Mouse (Mus musculus): ENCODE data around the gene Eloa.
"Not testable (repeated sequence)": the region's sequence is repeated elsewhere in the genome, so short reads cannot be mapped to it uniquely, and the experiment has no call there.

Gene Eloa

DNA sequence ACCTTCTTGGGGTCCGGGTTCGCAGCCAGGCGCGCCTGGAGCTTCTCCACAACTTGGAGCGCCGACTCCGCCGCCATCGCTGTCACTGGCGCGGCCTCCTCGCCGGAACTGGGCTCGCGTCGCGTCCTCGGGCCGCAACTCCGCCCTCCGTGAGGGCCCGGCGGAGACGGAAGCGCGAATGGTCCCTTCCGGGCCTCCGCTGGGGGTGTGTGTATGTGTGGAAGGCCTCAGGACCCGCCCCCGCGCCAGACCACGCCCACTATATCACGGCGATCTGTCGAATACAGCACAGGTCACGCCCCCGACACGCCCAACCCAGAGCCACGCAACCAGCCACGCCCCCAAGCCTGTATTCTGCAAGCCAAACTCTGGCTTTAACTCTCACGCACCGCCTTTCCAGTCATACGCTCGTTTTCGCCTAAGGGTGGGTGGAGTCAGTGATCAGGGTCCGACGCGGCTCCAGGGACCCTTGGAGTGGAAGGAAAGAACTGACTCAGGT, at the start of gene Eloa:
Eloa (minus strand) TSS at position 215 of the 499 bp plus-strand sequence.
- peak; percentile 98 for DNase-seq

DNA sequence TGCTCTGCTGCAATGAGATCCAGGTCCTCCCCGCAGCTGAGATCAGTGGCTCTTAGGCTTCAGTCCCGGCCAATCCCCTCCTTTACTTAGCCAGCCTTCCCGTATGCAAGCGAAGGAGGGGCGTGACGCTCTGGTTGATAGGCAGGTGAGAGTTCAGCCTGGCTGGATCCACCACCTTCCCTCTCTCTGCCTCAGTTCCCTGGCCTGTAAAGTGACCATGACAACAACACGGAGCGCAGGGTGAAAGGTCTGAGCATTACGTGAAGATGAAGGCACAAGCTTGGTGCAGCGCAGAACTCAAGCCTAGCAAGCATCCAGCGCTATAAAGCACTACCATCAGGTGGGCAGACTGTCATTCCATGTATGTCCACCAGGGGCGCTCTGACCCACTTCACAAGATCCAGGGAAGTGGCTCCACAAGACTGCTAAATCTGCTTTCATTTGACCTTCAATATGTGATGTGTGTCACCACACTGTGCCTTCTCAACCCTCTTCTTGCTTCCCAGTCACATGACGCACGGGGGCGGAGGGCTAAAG, 49.7 kb upstream of the Eloa start:
- peak; percentile 40 for DNase-seq

DNA sequence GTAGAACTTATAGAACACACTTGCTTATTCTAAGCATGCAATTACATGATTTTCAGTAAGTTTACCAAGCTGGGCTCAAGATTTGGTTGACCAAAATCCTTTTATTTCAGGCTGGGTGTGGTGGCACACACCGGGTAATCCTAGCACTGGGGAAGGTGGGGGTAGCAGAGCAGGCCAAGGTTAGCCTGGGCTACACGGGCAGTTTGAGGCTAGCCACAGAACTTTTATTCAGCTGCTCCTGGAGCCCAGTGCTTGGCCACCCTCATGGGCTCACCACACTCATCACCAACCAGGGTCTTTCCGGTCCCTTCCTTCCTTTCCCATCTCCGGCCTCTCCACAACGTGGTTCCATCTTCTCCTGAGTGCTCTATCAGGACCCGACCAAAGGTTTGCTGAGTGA, 49.0 kb upstream of the Eloa start:
- DNase-seq: no peak

DNA sequence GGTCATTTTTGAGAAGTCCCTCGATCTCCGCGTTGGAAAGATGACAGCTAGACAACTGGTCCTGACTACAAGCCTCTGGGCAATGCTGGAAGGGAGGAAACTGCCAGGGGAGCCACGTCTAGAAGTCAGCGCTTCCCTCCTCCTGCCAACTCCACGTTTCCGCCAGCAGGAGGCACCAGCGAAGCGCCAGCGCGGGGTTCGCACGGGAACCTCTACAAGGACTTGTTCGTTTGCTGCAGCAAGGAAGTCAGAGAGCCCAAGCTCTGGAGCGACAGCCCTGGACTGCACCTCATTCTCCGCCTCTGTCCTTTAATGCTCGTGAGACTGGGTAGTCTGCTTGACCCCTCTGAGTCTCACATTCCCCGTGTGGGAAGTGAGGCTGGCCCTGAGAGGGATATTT, 48.4 kb upstream of the Eloa start:
- DNase-seq: peak; percentile 25

DNA sequence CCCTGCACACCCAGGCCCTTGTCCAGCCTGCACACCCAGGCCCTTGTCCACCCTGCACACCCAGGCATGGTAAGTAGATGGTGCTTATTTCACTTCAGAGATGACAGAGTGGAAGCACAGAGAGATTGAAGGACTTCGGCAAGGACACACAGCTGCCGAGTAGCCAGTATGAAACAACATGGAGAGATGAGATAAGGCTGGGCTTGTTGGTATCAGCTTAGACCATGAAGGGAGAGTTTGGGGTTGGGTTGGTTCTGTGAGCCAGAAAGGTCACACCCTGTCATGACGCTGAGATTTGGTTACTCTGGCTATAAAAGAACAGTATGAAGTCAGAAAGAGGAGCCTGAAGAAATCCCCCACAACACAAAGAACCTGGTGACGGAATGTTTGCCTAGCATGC, 47.8 kb upstream of the Eloa start:
- no peak for DNase-seq

DNA sequence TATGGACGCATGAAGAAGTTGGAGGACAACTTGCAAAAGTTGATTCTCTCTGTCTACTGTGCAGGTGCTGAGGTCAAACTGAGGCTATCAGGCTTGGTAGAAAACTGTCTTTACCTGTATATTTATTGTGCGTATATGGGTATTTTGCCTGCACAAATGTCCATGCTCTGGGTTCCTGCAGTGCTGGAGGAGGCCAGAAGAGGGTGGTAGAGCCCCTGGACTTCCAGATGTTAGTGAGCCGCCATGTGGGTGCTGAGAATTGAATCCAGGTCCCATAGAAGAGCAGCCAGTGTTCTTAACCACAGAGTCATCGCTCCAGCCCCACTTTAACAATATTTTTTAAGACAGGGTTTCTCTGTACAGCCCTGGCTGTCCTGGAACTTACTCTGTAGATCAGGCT, 41.6 kb upstream of the Eloa start:
- no peak for DNase-seq

DNA sequence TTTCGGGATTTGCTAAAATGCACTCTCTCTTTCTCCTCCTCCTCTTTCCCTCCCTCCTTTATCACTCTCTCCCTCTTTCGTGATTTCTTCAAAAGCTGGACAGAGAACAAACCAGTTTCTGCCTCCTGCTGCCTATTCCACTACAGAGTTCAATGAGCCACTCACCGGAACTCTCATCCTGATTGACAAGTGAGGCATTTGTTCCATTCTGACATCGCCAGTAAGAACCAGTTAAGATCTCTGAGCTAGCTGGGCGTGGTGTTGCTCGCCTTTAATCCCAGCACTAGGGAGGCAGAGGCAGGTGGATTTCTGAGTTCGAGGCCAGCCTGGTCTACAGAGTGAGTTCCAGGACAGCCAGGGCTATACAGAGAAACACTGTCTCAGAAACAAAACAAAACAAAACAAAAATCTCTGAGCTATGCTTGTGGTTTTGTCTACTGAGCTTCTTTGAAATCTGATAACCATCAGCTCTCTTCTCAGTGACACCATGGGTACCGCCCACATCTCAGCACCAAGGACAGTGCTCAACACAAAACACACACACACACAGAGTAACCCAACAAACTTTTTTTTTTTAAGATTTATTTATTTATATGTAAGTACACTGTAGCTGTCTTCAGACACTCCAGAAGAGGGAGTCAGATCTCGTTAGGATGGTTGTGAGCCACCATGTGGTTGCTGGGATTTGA, 38.4 kb upstream of the Eloa start:
- DNase-seq: not testable (repeated sequence)

DNA sequence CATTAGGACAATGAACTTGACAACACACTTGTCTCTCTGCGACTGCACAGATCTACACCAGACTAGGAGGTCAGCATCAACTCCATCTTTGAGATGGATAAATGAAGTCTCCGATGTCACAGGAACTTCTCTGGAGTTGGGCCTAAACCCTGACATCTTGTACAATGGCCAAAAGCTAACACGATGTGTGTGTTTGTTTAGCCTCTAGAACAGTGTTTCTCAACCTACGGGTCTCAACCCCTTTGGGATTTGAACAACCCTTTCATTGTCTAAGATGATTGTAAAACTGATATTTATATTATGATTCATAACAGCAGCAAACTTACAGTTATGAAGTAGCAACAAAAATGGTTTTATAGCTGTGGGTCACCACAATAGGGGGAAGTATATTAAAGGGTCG, 36.4 kb upstream of the Eloa start:
- no peak for DNase-seq

DNA sequence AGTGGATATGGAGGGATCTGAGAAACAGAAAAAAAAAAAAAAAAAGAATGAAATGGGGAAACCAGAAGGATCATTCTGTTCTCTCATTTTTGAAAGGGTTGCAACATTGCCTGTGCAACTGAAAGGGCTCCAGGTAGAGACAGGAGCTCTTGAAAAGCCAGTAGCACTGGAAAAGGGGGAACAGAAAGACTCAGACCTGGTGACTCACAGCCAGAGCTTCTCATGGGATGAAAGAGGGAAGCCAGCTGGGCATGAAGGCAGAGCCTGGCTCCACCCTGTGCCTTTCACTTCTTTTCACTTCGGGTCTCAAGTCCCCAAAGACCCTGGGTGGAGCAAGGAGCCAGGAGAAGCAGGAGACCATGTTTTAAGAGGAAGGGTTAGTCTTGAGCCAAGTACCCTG, 34.5 kb upstream of the Eloa start:
- DNase-seq: no peak

DNA sequence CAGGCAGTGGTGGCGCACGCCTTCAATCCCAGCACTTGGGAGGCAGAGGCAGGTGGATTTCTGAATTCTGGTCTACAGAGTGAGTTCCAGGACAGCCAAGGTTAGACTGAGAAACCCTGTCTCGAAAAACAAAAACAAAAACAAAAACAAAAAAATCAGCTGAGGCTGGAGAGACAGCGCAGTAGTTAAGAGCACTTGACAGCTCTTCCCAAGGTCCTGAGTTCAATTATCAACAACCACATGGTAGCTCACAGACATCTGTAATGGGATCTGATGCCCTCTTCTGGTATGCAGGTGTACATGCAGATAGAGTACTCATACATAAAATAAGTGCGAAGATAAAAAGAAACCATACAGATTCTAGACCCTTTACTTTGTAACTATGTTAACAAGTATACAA, 32.3 kb upstream of the Eloa start:
- no peak for DNase-seq

DNA sequence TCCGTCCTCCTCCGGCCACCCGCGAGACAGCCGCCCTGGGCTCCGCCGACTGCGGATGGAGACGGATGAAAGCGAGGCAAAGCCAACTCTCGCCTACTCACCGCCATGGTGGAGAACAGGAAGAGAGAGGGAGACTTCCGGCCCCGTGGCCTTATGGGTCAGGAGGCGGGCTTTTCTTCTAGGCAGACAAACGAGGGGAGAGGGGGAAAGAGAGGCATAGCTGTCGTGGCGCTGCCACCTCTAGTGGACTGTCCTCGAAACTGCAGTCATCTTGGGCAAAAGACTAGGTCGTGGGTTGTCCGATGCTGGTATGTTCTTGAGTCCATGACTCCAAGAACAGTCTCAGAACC, 31.7 kb upstream of the Eloa start, which contains the start of gene Rpl11:
Rpl11 (minus strand) TSS at position 182 of the 350 bp plus-strand sequence.
- peak; percentile 92 for DNase-seq

DNA sequence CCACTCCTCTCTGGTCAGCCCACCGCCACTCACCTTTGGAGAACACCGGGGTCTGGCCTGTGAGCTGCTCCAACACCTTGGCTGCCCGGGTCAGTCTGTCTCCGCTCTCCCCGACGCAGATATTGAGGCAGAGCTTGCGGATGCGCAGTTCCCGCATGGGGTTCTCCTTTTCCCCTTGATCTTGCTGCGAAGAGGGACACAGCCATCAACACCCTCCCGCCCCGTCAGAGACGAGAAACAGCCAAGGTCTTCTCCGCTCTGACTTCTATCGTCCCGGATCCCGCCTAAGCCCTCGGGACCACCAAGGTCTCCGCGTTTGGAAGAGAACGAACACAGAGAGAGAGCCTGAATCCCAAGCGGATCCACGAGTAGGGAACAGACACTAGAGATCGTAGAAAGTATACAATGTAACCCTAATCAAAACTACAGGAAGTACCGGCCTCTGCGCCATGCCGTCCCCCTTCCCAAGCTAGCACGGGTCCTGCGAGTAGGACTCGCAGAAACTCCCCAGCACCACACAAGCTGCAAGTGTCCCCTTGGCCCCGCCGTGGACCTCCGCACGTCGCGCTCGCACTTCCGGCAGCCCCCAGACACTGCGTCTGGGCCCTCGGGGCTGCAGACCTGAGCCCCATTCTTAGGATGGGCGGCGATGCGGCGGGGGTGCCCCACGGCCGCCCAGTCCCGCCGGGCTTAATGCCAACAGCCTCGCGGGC, 31.1 kb upstream of the Eloa start:
- no peak for DNase-seq

DNA sequence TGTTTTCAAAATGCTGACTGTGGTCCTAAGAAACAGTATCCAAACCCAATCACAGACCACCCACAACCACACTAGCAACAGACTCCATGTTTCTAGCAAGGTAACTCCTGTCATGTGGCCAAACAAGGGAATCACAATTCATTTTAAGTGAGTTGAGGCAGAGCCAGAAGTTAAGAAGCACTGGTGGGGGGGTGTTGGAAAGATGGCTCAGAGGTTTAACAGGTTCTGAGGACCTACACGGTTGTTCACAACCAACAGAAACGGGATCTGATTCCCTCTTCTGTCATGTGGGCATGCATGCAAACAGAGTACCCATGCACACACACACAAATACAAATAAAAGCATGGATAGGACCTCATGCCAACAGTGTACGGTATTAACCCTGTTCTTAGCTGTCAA, 30.5 kb upstream of the Eloa start:
- no peak for DNase-seq

DNA sequence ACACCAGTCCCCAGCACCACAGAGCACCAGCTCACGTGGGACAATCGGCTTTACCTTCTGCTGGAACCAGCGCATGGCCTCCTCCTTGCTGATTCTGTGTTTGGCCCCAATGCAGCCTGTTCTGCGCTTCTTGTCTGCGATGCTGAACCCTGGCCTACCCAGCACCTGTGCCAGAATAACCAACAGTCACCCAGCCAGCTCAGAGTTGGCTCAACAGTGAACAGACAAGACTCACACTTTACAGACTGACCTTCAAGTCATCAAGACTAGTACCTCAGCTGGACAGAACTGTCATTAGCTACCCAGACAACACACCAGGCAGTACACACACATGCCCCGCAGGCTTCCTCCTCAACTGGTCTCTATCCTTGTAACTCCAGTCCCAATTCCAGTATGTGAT, 28.7 kb upstream of the Eloa start:
- DNase-seq: no peak

DNA sequence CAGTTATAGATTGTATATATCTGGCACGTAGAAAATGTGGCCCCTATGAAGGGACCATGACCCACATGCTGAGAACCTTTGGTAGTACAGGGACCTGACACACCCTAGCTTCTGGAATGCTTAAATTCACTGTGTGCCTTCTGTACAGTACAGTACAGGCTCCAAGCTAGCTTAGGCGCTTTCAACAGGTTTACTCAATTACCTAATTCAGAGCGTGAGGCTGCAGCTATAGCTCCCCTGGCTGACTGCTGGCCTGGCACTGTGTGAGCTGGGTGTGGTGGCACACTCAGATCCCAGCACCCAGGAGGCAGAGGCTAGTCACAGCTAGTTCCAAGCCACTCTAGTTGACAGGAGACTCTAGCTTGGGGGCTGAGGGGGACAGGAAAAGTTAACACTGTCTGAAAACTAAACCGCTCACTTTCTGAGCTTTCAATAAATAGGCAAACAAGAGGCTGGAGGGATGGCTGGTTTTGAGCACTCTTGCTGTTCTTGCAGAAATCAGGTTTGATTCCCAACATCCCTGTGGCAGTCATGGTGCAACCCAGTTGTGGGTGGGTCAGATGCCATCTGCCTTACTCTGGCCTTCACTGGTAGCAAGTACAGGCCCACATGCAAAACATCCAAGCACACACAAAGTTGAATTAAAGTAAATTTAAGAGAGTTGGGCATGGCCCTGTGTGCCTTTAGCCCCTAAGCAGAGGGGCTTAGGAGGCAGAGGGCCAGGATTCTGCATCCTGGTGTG, 26.9 kb upstream of the Eloa start:
- DNase-seq: no peak

DNA sequence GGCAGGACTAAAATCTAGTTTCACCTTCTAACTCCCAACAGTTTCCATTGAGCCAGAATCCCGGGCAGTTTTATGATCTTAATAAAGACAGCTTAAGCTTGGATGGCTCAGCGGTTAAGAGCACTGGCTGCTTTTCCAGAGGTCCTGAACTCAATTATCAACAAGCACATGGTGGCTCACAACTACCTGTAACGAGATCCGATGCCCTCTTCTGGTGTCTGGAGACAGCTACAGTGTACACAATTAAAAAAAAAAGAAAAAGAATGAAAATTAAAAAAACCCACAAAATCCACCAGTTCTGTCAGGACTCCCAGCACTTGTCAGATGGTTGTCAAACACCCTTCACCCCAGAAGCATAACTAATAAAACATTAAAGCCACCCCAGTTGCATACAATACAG, 26.1 kb upstream of the Eloa start:
- DNase-seq: no peak

DNA sequence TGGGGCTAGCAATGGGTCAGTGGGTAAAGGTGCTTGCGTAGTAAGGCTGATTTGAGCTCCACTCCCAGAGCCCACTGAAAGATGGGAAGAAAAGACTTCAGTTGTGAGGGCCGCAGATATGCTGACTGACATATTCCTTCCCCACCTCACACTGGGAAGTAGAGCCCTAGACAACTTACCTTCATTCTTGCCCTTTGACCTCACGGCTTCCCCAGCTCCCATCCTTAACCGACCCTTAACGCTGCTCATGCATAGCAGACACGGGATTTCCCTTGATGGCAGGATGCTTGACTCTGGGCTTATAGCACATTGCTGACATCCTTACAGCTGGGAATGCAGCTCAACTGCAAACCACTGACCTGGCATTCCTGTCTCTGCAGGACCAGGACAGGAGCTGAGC, 25.3 kb upstream of the Eloa start:
- DNase-seq: no peak

DNA sequence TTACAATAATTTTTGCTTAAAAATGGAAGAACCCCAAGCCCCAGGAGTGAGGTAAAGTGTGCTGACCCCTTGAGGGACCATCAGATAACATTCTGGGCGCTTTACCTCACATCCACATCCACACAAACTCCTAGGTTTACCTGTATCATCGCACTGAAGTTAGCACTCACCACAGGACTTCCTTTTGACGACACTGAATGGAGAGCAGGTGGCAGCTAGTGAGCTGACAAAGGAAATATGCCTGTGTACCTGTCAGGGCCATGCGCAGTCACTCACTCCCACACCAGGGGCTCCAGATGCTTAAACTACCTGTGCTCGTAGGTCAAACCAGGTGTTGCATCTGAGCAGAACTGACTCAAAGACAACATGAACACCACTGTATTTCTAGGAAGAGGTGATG, 23.5 kb upstream of the Eloa start:
- DNase-seq: no peak

DNA sequence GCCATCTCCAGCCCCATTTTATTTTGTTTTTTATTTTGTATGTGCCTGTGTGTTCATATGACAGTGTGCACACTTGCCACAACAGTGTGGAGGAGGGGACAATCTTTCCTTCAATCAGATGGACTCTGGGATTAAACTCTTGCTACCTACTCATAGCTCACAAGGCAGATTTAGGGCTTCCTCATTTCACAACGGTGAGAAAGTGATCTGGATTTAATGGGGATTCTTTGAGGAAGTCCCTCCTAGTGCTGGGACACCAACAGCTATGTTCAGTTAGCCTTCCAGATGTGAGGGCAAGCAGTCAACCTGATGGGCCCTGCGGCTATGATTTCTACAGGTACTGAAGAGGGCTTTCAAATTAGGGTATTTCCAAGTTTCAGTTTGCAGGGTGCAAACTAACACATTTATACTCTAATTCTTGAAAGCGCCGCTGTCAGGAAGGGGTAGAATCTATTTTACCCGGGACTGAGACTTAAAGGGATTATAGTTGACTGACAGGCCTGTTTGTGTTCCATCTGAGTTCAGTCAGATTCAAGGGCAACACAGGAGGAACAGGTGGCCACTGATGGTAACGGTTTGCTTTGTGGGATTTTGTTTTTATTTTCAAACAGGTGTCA, 22.3 kb upstream of the Eloa start:
- DNase-seq: no peak

DNA sequence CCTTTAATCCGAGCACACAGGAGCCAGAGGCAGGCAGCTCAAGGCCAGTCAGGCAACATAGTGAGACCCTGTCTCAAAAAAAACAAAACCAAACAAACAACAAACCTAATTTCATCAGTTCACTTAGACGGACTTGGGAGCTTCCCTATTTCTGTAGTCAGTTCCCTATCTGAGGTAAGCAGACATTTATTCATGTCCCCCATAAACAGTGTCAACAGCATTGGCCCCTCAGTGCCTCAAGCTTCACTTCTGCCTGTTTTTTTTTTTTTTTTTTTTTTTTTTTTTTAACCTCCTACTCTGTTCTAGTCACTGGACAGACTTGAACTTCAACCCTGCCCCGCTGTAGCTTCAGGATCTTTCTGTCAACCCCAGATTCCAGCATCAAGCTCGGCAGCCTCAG, 13.5 kb upstream of the Eloa start:
- DNase-seq: no peak

DNA sequence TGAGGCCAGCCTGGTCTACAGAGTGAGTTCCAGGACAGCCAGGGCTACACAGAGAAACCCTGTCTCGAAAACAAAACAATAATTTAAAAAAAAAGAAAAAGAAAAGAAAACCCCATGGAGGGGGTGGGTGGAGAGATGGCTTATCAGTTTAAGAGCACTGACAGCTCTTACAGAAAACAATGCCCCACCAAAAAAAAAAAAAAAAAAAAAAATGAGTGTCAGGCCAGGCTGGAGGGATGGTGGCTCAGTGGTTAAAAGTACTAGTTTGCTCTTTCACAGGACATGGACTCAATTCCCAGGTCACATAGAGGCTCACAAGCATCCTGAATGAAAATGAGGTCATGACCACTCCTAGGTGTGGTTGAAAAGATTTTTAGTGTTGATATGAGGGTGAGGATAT, 11.7 kb upstream of the Eloa start:
- DNase-seq: no peak

DNA sequence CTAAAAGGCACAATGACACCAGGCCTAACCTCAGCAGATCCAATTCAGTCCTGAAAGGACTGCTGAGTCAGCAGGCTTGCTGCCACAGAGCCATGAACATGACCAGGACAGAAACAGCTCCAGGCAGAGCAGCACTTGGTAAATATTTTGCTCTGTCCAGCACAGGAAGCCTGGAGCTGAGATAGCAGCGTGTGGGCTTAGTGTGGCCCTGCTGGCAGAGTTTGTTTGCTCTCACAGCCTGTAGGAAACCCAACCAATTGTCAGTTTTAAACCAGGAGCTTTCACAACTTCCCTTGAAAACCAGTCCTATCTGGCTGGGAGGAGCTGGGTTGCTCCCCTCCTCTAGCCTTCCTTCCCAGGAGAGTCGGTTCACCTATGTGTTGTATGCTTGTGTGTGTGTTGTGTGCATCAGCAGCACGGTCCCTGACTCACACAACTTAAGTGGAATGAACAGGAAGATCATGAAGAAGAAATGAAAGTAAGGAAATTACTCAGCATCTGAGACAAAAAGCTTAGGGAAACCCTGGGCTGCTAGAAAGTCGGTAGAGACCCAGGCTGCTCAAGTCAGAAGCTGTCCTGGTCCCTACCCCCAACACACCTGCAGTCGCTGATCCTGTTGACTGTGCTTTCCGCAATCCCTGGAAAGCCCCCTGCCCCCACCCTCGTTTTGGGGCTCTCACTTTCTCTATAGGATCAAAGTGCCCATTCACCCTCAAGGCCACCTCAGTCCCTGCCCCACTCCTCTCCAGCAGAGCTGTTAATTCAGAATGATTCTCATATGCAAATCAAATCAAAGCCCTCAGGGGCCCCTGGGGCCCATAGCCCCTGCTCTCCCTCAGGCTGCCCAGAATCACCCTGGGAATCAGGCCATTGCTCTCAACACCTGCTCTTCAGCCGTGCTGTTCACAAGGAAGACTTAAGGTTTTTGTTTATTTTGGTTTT, 9.7 kb upstream of the Eloa start:
- DNase-seq: no peak
